Mouse (Mus musculus) heart, adult 2 months (tissue): ENCODE results near the gene Dgcr2. TPM values are rescaled to one million over a fixed set of nuclear protein-coding genes. Genes with fewer than 3 reads are reported as not detected.

Experiments
- DNase-seq, 2 experiments: peaks; one replicate each; pipeline ENCODE4 v3.0.0; 2021
- H3K27ac ChIP-seq: fragments of 200-600 bp; 2 replicates; pipeline ENCODE4 v1.8.1; 2022
- H3K27me3 ChIP-seq: fragments of 200-500 bp; 2 replicates; pipeline ENCODE4 v1.6.1; 2012; ENCODE audit warnings: mild to moderate bottlenecking, low read length, inconsistent platforms, mixed read lengths; ENCODE audit not compliant: control insufficient read depth, insufficient read depth
- H3K36me3 ChIP-seq: fragments of 200-500 bp; 2 replicates; pipeline ENCODE4 v1.6.1; 2012; ENCODE audit warnings: low read length, inconsistent platforms; ENCODE audit not compliant: control insufficient read depth, insufficient read depth
- H3K4me1 ChIP-seq: fragments of 200-500 bp; 2 replicates; pipeline ENCODE4 v1.6.1; 2011; ENCODE audit warnings: low read length; ENCODE audit not compliant: control insufficient read depth, insufficient read depth
- H3K4me3 ChIP-seq: fragments of 200-600 bp; 2 replicates; pipeline ENCODE4 v1.8.1; 2022
- H3K79me2 ChIP-seq: fragments of 200-500 bp; replicated peaks from 2 replicates; pipeline ENCODE4 v1.6.1; 2012; ENCODE audit warnings: mild to moderate bottlenecking, inconsistent platforms, low read length, moderate library complexity, mixed read lengths; ENCODE audit not compliant: control insufficient read depth, insufficient read depth
- H3K9ac ChIP-seq: fragments of 200-500 bp; 2 replicates; pipeline ENCODE4 v1.6.1; 2012; ENCODE audit warnings: low read depth, mild to moderate bottlenecking, control low read depth, inconsistent platforms, low read length, mixed read lengths
- CTCF ChIP-seq: fragments of 200-600 bp; IDR thresholded peaks from 2 replicates; pipeline ENCODE4 v1.8.1; 2022; ENCODE audit warnings: antibody characterized with exemption, mild to moderate bottlenecking, moderate library complexity
- EP300 ChIP-seq: fragments of 200-500 bp; IDR thresholded peaks from 2 replicates; pipeline ENCODE4 v1.6.1; 2011; ENCODE audit warnings: low read depth, low read length, control low read depth; ENCODE audit not compliant: insufficient read depth
- POLR2A ChIP-seq: fragments of 200-500 bp; IDR thresholded peaks from 2 replicates; pipeline ENCODE4 v1.6.1; 2011; ENCODE audit warnings: mild to moderate bottlenecking, low read depth, low read length, control low read depth; ENCODE audit not compliant: insufficient read depth
- WGBS: fragments of 180-500 bp; shearing (Covaris S2); methylation state at CpG from one replicate; pipeline ENCODE4 v1.1.7; 2018; 5-methylcytosine and 5-hydroxymethylcytosine counted together
- intact Hi-C: fragments of 180-260 bp; cut with DNase I; formaldehyde crosslinking; loops from one replicate; pipeline ENCODE4 v1.15.1; 2025
- long read RNA-seq: library from polyadenylated mRNA; stranded (forward); transcript quantifications from one replicate; pipeline ENCODE4 v2.0.0, GENCODE M21; 2021
- polyA plus RNA-seq: library from polyadenylated mRNA; depleted of rRNA; stranded (reverse); fragments of >200 nt; gene quantifications from 2 replicates; pipeline ENCODE4 v1.2.3, GENCODE M21; 2012; rRNA removed
- total RNA-seq, 2 experiments: library from RNA; stranded (reverse); gene quantifications; 2 replicates each; pipeline ENCODE4 v1.2.3; 2021

The Dgcr2 gene
- total RNA-seq (10 to 100 TPM; 46.5 to 55.7 TPM), polyA plus RNA-seq (64.3 and 77.9 TPM in 2 replicates)
- long read RNA-seq, full-length matches to known transcripts, result 35 of 47 reads
- long read RNA-seq, partial matches to known transcripts, result 3 of 47 reads
- long read RNA-seq, other reads (novel, unspliced or antisense), result 9 of 47 reads

GRCm38 (mm10) chr16:17898462-17898861, at the start of gene Dgcr2, which contains the start of gene Tssk2:
Dgcr2 (minus strand) TSS chr16:17898562.
Tssk2 (plus strand) TSS chr16:17898637.
- WGBS, result 91% methylated on average over 14 of the region's 14 CpGs

GRCm38 (mm10) chr16:17945081-17945831, 46.9 kb upstream of the Dgcr2 start:
- intact Hi-C loops, result no loop called here
- no peaks in the 10 kb centered on the region for H3K79me2 ChIP-seq
- no peak overlapping the region for H3K4me3 ChIP-seq
- DNase-seq, result no peak
- H3K27ac ChIP-seq, result no peak overlapping the region
- no peaks in the 10 kb centered on the region for H3K27me3 ChIP-seq
- no peak for TF ChIP-seq EP300
- no peaks in the 10 kb centered on the region for H3K36me3 ChIP-seq
- no peaks in the 10 kb centered on the region for H3K4me1 ChIP-seq
- no peak overlapping the region for H3K9ac ChIP-seq
- WGBS, result 58% methylated on average over 7 of the region's 7 CpGs

More at GRCm38 (mm10) chr16:17898462-17898861, at the start of gene Dgcr2, which contains the start of gene Tssk2:
- no peak within 1 kb of the TSS for H3K9ac ChIP-seq
- H3K79me2 ChIP-seq, result no peaks in the 10 kb centered on the region
- H3K4me3 ChIP-seq, result no peak within 1 kb of the TSS
- H3K4me1 ChIP-seq, result no peaks in the 10 kb centered on the region
- H3K27ac ChIP-seq, result no peak within 1 kb of the TSS
- H3K36me3 ChIP-seq, result no peaks in the 10 kb centered on the region
- H3K27me3 ChIP-seq, result no peaks in the 10 kb centered on the region
- TF ChIP-seq CTCF (no peak), POLR2A (no peak), EP300 (no peak)
- no peak for DNase-seq
- intact Hi-C loops, result no loop called here

- intact Hi-C loops, result no loop called here
- Histone ChIP-seq H3K27me3 (no peaks in the 10 kb centered on the region), H3K36me3 (no peaks in the 10 kb centered on the region), H3K9ac (no peak overlapping the region), H3K4me3 (no peak overlapping the region), H3K79me2 (no peaks in the 10 kb centered on the region), H3K4me1 (no peaks in the 10 kb centered on the region), H3K27ac (no peak overlapping the region)
- DNase-seq, result no peak
- 65% methylated on average over 8 of the region's 8 CpGs for WGBS
- no peak for TF ChIP-seq CTCF
- no peak for TF ChIP-seq EP300
- TF ChIP-seq POLR2A, result no peak
Observed at GRCm38 (mm10) chr16:17943466-17943865, 45.1 kb upstream of the Dgcr2 start.

- no peaks in the 10 kb centered on the region for H3K27me3 ChIP-seq
- no peaks in the 10 kb centered on the region for H3K79me2 ChIP-seq
- no peaks in the 10 kb centered on the region for H3K36me3 ChIP-seq
- no peak overlapping the region for H3K4me3 ChIP-seq
- H3K4me1 ChIP-seq, result no peaks in the 10 kb centered on the region
- TF ChIP-seq CTCF (no peak), EP300 (no peak), POLR2A (no peak)
- WGBS, result 29% methylated on average over 9 of the region's 9 CpGs
- no peak for DNase-seq
- no peak overlapping the region for H3K27ac ChIP-seq
- H3K9ac ChIP-seq, result no peak overlapping the region
- intact Hi-C loops, result loop anchor here (2.0 kb wide), 1 partner anchor 27 kb away; no protein-coding TSS in a partner anchor
Observed at GRCm38 (mm10) chr16:17939255-17939751, 40.9 kb upstream of the Dgcr2 start.

- no peaks in the 10 kb centered on the region for H3K4me1 ChIP-seq
- peak; percentile 63 to 71 for DNase-seq
- intact Hi-C loops, result loop anchor here (2.0 kb wide), 1 partner anchor 26 kb away; no protein-coding TSS in a partner anchor
- H3K79me2 ChIP-seq, result no peaks in the 10 kb centered on the region
- H3K27me3 ChIP-seq, result no peaks in the 10 kb centered on the region
- TF ChIP-seq POLR2A (no peak), CTCF (peak; percentile 89)
- WGBS, result 8% methylated on average over 7 of the region's 7 CpGs
- no peak overlapping the region for H3K9ac ChIP-seq
- H3K27ac ChIP-seq, result no peak overlapping the region
- no peak overlapping the region for H3K4me3 ChIP-seq
- H3K36me3 ChIP-seq, result no peaks in the 10 kb centered on the region
Observed at GRCm38 (mm10) chr16:17938821-17939220, 40.5 kb upstream of the Dgcr2 start.

GRCm38 (mm10) chr16:17938187-17938586, 39.8 kb upstream of the Dgcr2 start:
- H3K27ac ChIP-seq, result no peak overlapping the region
- no peak for DNase-seq
- H3K79me2 ChIP-seq, result no peaks in the 10 kb centered on the region
- no peak overlapping the region for H3K9ac ChIP-seq
- no peaks in the 10 kb centered on the region for H3K4me1 ChIP-seq
- 42% methylated on average over 7 of the region's 7 CpGs for WGBS
- no peaks in the 10 kb centered on the region for H3K27me3 ChIP-seq
- TF ChIP-seq EP300 (no peak), POLR2A (no peak), CTCF (no peak)
- H3K4me3 ChIP-seq, result no peak overlapping the region
- H3K36me3 ChIP-seq, result no peaks in the 10 kb centered on the region
- intact Hi-C loops, result loop anchor here (2.0 kb wide), 1 partner anchor 25 kb away; no protein-coding TSS in a partner anchor
